Mouse (Mus musculus) midbrain, embryonic 12.5 days (tissue): ENCODE results near the gene Mfsd4a. TPM values are rescaled to one million over a fixed set of nuclear protein-coding genes. Genes with fewer than 3 reads are reported as not detected.

Source experiments
- ATAC-seq: fragments of 200-750 bp; cut with Nextera tagmentation; 2 replicates; pipeline ENCODE4 v1.8.0; 2017; ENCODE audit warnings: low read depth, moderate TSS enrichment, moderate library complexity; ENCODE audit not compliant: low FRiP score
- H3K27ac ChIP-seq: fragments of 300-500 bp; sonication (generic); replicated peaks from 2 replicates; pipeline ENCODE4 v1.5.1; 2016; ENCODE audit warnings: mild to moderate bottlenecking
- H3K27me3 ChIP-seq: fragments of 300-500 bp; sonication (generic); 2 replicates; pipeline ENCODE4 v1.6.1; 2016; ENCODE audit warnings: mild to moderate bottlenecking
- H3K36me3 ChIP-seq: fragments of 300-500 bp; sonication (generic); 2 replicates; pipeline ENCODE4 v1.6.1; 2016
- H3K4me1 ChIP-seq: fragments of 300-500 bp; sonication (generic); 2 replicates; pipeline ENCODE4 v1.6.1; 2016
- H3K4me2 ChIP-seq: fragments of 300-500 bp; sonication (generic); replicated peaks from 2 replicates; pipeline ENCODE4 v1.6.1; 2016; ENCODE audit warnings: mild to moderate bottlenecking, moderate library complexity
- H3K4me3 ChIP-seq: fragments of 300-500 bp; sonication (generic); 2 replicates; pipeline ENCODE4 v1.5.1; 2016; ENCODE audit warnings: mild to moderate bottlenecking
- H3K9ac ChIP-seq: fragments of 300-500 bp; sonication (generic); replicated peaks from 2 replicates; pipeline ENCODE4 v1.6.1; 2016; ENCODE audit warnings: mild to moderate bottlenecking, moderate library complexity
- H3K9me3 ChIP-seq: fragments of 300-500 bp; sonication (generic); 2 replicates; pipeline ENCODE4 v1.6.1; 2016; ENCODE audit warnings: mild to moderate bottlenecking
- WGBS: fragments of 180-500 bp; shearing (Covaris S2); methylation state at CpG from one replicate; pipeline ENCODE4 v1.1.7; 2016; 5-methylcytosine and 5-hydroxymethylcytosine counted together
- polyA plus RNA-seq: library from polyadenylated mRNA; unstranded; fragments of >200 nt; fragmentation: Nextera tagmentation; extraction: Ambion mirVana; gene quantifications from 2 replicates; pipeline ENCODE4 v1.2.1, GENCODE M21; 2016

Gene Mfsd4a
- polyA plus RNA-seq, 1 experiment from 2014 or later, result 18.8 TPM

- H3K4me3 ChIP-seq, result no peak overlapping the region
- H3K36me3 ChIP-seq, result no peaks in the 10 kb centered on the region
- ATAC-seq, result no peak
- no peak overlapping the region for H3K27ac ChIP-seq
- 78% methylated on average over 6 of the region's 6 CpGs for WGBS
- H3K9ac ChIP-seq, result no peak overlapping the region
- 0 out of 2 replicates have a peak, but pooled peaks cover under 1% of the 10 kb centered on the region for H3K4me1 ChIP-seq
- peaks cover 14% of the 10 kb centered on the region for H3K27me3 ChIP-seq
- no peaks in the 10 kb centered on the region for H3K9me3 ChIP-seq
- H3K4me2 ChIP-seq, result no peak overlapping the region
Measured at GRCm38 (mm10) chr1:132061750-132062541, 5.9 kb downstream of the Mfsd4a start.

DNA sequence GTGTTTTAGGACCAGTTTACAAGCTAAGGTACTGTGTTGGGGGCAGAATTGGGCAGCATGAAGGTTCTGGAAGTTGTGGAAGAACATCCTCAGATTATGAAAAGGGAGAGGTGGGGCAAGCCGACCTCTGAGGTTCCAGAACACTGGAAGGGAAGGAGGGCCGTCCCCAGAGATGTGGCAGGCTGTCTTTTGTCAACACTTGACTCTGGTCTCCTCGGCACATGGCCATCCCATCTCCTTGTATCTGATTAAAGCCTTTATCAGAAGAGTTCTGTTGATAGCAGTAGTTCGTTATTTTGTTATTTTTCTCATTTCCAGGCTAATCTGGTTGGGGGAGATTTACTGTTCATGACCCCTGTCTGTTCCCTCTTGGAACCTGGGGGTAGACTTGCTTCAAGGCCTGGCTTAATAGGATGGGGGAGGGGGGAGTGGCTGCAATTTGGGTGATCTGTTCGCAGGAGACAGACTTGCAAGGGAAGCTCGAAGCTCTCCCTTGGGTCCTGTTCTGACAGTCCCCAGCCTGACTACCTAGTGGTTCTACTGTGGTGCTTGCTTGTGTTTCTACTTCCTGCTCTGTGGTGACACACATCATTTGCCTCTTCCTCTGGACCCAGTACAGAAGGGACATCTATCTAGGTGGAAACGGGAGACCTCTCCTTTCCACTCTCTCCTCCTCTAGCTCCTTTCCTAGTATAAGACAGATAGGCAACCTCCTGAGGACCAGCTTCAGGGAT, 7.7 kb downstream of the Mfsd4a start:
- Histone ChIP-seq H3K27ac (no peak overlapping the region), H3K27me3 (no peaks in the 10 kb centered on the region; the same call in 1 of the 2 replicates), H3K4me2 (no peak overlapping the region), H3K9ac (no peak overlapping the region), H3K4me3 (no peak overlapping the region), H3K4me1 (no peaks in the 10 kb centered on the region), H3K36me3 (no peaks in the 10 kb centered on the region), H3K9me3 (no peaks in the 10 kb centered on the region)
- 70% methylated on average over 7 of the region's 7 CpGs for WGBS
- ATAC-seq, result no peak

DNA sequence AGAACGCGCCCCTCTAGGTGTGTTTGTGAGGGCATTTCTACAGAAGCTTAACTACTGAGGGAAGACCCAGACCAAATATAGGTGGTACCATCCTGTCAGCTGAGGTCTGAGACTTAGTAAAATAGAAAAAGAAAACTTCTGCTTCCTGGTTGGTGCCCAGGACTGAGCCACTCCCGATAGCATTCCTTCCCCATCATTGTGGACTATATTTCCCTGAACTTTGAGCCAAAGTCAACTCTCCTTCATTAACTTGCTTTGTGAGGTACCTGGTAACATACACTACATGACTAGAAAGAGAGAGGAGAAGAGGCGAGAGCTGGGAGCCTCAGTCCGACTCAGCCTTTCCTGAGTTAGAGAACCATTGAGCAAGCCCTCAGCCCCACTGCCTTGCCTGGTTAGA, 9.3 kb downstream of the Mfsd4a start:
- H3K27me3 ChIP-seq, result no peaks in the 10 kb centered on the region
- H3K4me1 ChIP-seq, result no peaks in the 10 kb centered on the region
- no peaks in the 10 kb centered on the region for H3K36me3 ChIP-seq
- H3K9me3 ChIP-seq, result no peaks in the 10 kb centered on the region
- 92% methylated on average over 5 of the region's 5 CpGs for WGBS
- no peak overlapping the region for H3K27ac ChIP-seq
- no peak overlapping the region for H3K4me3 ChIP-seq
- H3K9ac ChIP-seq, result no peak overlapping the region
- no peak overlapping the region for H3K4me2 ChIP-seq
- ATAC-seq, result no peak

DNA sequence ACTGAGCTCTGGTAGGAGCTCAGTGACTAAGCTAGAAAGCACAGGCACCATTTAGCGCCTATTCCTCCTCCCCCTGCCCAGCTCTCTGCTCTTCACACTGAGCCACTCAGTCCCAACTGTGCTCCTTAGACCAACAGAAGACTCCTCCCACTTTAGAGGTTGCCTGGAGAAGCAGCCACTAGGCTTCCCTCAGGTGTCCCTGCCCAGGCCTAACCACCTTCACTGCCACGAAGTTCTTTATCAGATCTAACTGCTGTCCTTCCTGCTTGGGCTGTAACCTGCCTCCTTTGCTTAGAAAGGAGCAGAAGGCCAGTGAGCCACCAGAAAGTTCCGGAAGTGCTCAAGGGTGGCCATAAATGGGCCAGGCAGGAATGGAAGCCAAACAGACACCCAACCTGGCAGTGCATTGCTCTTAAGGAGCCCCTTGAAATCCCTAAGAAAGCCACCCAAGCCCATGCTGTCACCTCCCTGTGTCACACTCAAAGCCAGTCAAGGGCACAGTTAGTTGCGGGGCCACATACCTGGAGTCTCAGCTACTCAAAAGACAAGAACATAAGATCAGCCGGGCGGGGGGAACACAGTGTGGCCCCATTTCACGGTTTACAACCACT, 12.7 kb downstream of the Mfsd4a start:
- H3K27ac ChIP-seq, result no peak overlapping the region
- no peak overlapping the region for H3K4me3 ChIP-seq
- no peak overlapping the region for H3K4me2 ChIP-seq
- H3K27me3 ChIP-seq, result no peaks in the 10 kb centered on the region
- no peaks in the 10 kb centered on the region for H3K9me3 ChIP-seq
- WGBS, result 84% methylated on average over 7 of the region's 7 CpGs
- H3K4me1 ChIP-seq, result no peaks in the 10 kb centered on the region
- no peak for ATAC-seq
- no peak overlapping the region for H3K9ac ChIP-seq
- no peaks in the 10 kb centered on the region for H3K36me3 ChIP-seq

DNA sequence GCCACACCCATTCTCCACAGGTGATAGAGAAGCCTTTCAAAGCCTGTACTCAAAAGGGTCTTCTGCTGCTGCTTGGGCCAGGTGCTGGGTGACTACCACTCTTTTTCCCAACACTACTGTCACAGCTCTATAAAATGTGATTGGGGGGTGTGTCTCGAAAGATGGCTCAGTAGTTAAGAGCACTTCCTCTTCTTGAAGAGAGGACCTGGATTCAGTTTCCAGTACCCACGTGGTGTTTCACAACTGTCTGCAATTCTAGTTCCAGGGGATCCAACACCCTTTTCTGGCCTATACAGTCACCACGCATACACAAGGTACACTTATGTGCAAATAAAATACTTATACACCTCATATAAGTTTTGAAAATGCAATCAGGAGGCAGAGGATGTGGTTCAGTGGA, 13.5 kb downstream of the Mfsd4a start:
- ATAC-seq, result no peak
- no peak overlapping the region for H3K4me3 ChIP-seq

GRCm38 (mm10) chr1:132051746-132052145, 16.1 kb downstream of the Mfsd4a start:
- Histone ChIP-seq H3K27ac (no peak overlapping the region), H3K27me3 (no peaks in the 10 kb centered on the region), H3K36me3 (no peaks in the 10 kb centered on the region), H3K4me2 (no peak overlapping the region), H3K4me1 (no peaks in the 10 kb centered on the region), H3K9ac (no peak overlapping the region), H3K9me3 (no peaks in the 10 kb centered on the region), H3K4me3 (no peak overlapping the region)
- WGBS, result 78% methylated on average over 3 of the region's 3 CpGs
- ATAC-seq, result no peak

More for the DNA sequence above, 13.5 kb downstream of the Mfsd4a start:
- no peaks in the 10 kb centered on the region for H3K4me1 ChIP-seq
- H3K9ac ChIP-seq, result no peak overlapping the region
- no peak overlapping the region for H3K27ac ChIP-seq
- H3K36me3 ChIP-seq, result no peaks in the 10 kb centered on the region
- no peaks in the 10 kb centered on the region for H3K27me3 ChIP-seq
- 88% methylated on average over 3 of the region's 3 CpGs for WGBS
- H3K9me3 ChIP-seq, result no peaks in the 10 kb centered on the region
- no peak overlapping the region for H3K4me2 ChIP-seq

DNA sequence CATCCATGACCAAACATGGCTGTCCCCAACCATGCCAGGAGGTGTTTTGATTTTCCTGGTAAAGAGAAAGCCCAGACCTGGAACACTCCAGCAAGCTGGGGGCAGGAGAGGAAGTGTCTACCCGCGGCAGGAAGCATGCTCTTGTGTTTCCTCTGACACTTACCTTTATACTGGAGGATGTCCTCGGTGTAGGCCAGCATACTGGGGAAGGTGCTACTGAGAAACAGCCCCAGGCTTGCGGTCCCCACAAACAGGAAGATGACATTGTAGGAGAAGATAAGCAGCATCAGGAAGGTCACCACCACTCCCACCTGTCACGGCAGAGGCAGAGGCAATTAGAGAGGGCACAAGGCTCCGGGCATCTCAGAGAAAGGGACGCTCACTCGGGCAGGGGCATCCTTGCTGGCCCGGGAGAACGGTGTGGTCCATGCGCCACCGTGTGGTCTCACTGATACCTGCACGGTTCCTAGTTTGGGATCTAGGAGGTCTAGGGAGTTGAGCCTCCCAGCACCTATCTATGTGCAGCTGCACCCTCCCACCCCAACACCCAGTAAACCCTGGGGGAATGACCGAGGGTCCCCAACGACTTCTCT, 21.6 kb downstream of the Mfsd4a start:
- Histone ChIP-seq H3K9me3 (no peaks in the 10 kb centered on the region), H3K4me3 (no peak overlapping the region), H3K9ac (no peak overlapping the region), H3K4me2 (no peak overlapping the region), H3K27ac (no peak overlapping the region), H3K36me3 (no peaks in the 10 kb centered on the region), H3K27me3 (no peaks in the 10 kb centered on the region), H3K4me1 (no peaks in the 10 kb centered on the region)
- ATAC-seq, result no peak
- WGBS, result 23% methylated on average over 15 of the region's 15 CpGs

- H3K4me2 ChIP-seq, result no peak overlapping the region
- H3K4me3 ChIP-seq, result no peak overlapping the region
- 81% methylated on average over 4 of the region's 4 CpGs for WGBS
- no peak overlapping the region for H3K27ac ChIP-seq
- ATAC-seq, result no peak
- H3K4me1 ChIP-seq, result no peaks in the 10 kb centered on the region
- no peaks in the 10 kb centered on the region for H3K27me3 ChIP-seq
- no peaks in the 10 kb centered on the region for H3K36me3 ChIP-seq
- H3K9me3 ChIP-seq, result no peaks in the 10 kb centered on the region
- no peak overlapping the region for H3K9ac ChIP-seq
Measured at GRCm38 (mm10) chr1:132043759-132044158, 24.1 kb downstream of the Mfsd4a start.

DNA sequence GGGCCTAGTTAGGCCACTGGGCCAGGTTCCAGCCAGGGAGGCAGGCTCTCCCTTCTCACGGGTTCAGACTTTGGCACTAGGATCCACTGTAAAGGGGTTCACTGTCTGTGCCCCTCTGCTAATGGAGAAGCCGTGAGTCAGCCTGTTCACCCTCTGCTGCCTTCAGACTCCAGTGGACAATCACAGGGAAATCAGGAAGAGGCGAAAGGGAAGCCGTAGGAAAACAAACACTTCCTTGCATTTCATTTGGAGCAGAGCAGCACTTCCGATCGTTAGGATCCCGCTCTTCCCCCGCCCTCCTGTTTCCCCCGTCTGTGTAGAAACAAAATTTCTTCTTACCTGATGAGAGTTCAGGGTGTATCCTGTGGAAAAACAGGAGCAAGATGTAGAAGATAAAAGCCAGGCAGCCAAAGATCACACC, 27.7 kb downstream of the Mfsd4a start:
- no peaks in the 10 kb centered on the region for H3K27me3 ChIP-seq
- no peaks in the 10 kb centered on the region for H3K36me3 ChIP-seq
- WGBS, result 75% methylated on average over 9 of the region's 9 CpGs
- H3K4me2 ChIP-seq, result no peak overlapping the region
- H3K4me3 ChIP-seq, result no peak overlapping the region
- H3K4me1 ChIP-seq, result no peaks in the 10 kb centered on the region
- H3K27ac ChIP-seq, result no peak overlapping the region
- H3K9me3 ChIP-seq, result no peaks in the 10 kb centered on the region
- no peak overlapping the region for H3K9ac ChIP-seq
- no peak for ATAC-seq

DNA sequence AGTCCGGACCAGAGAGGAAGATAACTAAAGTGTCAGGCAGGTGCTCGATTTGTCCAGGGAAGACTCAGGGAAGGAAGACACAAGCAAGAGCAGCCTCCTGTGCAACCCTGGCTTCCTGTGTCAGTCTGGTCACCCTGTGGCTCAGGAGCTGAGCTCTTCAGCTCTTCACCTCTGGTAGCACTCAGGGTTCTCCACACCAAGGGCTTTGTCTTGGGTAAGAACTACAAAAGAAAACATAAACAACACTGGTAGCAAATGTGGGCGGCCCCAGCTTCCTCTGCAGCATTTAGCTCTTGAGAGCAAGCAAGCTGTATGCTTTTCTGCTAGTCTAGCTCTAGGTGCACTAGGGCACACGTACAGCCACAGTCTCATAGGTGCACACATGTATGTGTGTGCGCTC, 29.1 kb downstream of the Mfsd4a start:
- no peak overlapping the region for H3K4me2 ChIP-seq
- H3K9ac ChIP-seq, result no peak overlapping the region
- no peak overlapping the region for H3K27ac ChIP-seq
- no peak overlapping the region for H3K4me3 ChIP-seq
- ATAC-seq, result no peak
- peaks cover 6% of the 10 kb centered on the region for H3K36me3 ChIP-seq
- no peaks in the 10 kb centered on the region for H3K9me3 ChIP-seq
- 87% methylated on average over 5 of the region's 5 CpGs for WGBS
- no peaks in the 10 kb centered on the region for H3K27me3 ChIP-seq
- H3K4me1 ChIP-seq, result no peaks in the 10 kb centered on the region

DNA sequence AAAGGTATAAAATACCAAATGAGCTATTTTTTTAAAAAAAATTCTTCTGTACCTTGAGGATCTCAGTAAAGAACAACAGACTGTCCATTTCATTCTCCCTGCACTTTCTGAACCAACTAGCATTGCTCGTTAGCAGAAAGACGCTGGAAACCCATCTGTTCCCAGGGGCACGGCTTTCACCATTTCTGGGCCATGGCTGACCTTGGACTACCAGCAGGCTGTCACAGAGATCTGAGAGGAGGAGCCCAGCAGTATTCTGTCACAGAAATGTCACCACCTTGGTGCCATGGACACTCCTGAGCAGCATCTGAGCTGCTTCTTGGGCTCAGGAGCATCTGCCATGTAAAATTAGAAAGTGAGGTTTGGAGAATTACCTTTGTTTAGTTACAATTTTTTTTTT, 30.1 kb downstream of the Mfsd4a start:
- no peak overlapping the region for H3K27ac ChIP-seq
- H3K4me3 ChIP-seq, result no peak overlapping the region
- no peaks in the 10 kb centered on the region for H3K4me1 ChIP-seq
- 84% methylated on average over 3 of the region's 3 CpGs for WGBS
- H3K9ac ChIP-seq, result no peak overlapping the region
- H3K27me3 ChIP-seq, result no peaks in the 10 kb centered on the region
- H3K9me3 ChIP-seq, result no peaks in the 10 kb centered on the region
- no peak overlapping the region for H3K4me2 ChIP-seq
- peaks cover 17% of the 10 kb centered on the region for H3K36me3 ChIP-seq
- ATAC-seq, result no peak

- H3K36me3 ChIP-seq, result peaks cover 38% of the 10 kb centered on the region
- 95% methylated on average over 7 of the region's 7 CpGs for WGBS
Measured at GRCm38 (mm10) chr1:132032172-132032571, 35.7 kb downstream of the Mfsd4a start.

More at GRCm38 (mm10) chr1:132032172-132032571, 35.7 kb downstream of the Mfsd4a start:
- Histone ChIP-seq H3K27me3 (no peaks in the 10 kb centered on the region), H3K9me3 (no peaks in the 10 kb centered on the region), H3K4me3 (no peak overlapping the region), H3K27ac (no peak overlapping the region), H3K9ac (no peak overlapping the region), H3K4me1 (no peaks in the 10 kb centered on the region), H3K4me2 (no peak overlapping the region)
- no peak for ATAC-seq
